Mouse (Mus musculus): Measurements from ENCODE around the gene Olig1.

DNA sequence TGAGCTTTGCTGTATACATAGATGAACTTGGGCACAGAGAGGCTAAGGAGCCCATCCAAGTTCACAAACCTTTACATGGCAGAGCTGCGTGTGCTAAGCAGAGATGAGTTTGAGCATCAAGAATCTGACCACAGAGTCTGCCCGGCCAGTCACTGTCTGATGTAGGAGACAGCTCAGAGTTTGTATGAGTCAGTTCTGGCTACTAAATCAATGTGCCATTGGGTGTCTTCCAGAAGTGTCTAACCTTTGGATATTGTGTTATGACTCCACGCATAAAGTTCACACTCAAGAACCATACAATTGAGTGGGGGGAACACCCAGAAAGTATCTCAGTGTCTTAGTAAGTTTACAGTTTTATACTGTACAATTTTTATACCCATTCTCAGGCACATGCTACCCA is 8.7 kb upstream of the Olig1 start:
- no peak for TF ChIP-seq MAX (IDR thresholded peaks at IDR 0.05; ENCODE audit: low read depth)
- TF ChIP-seq POLR2A (IDR thresholded peaks at IDR 0.05; ENCODE audit: insufficient read length, low read depth) = no peak
- TF ChIP-seq USF1 (IDR thresholded peaks at IDR 0.05; ENCODE audit: low read depth) = no peak
- no peak for TF ChIP-seq CEBPB (IDR thresholded peaks at IDR 0.05; ENCODE audit: insufficient read depth, poor library complexity, severe bottlenecking)
- TF ChIP-seq TCF12 (IDR thresholded peaks at IDR 0.05; ENCODE audit: insufficient read depth, poor library complexity, severe bottlenecking) = no peak
- no peak for TF ChIP-seq POLR2AphosphoS2 (IDR thresholded peaks at IDR 0.05; ENCODE audit: insufficient read length, low read depth)
- TF ChIP-seq MYOG (IDR thresholded peaks at IDR 0.05; ENCODE audit: control insufficient read depth in 1 of 3, insufficient read depth in 1 of 3, insufficient read length in 2 of 3, low read depth in 2 of 3) = no peak
- TF ChIP-seq E2F4 (IDR thresholded peaks at IDR 0.05; ENCODE audit: insufficient read depth) = no peak

Data from myocyte (in vitro differentiated cells).